Mouse (Mus musculus) gonadal fat pad, adult 2 months (tissue): ENCODE results near the gene Rnf111. TPM values are rescaled to one million over a fixed set of nuclear protein-coding genes. Genes with fewer than 3 reads are reported as not detected.
"Not testable (repeated sequence)": the region's sequence is repeated elsewhere in the genome, so short reads cannot be mapped to it uniquely, and the experiment has no call there.

Experiments used
- DNase-seq: peaks from one replicate; pipeline ENCODE4 v3.0.0-alpha.2; 2012; ENCODE audit warnings: low read depth
- polyA plus RNA-seq: library from polyadenylated mRNA; depleted of rRNA; stranded (reverse); fragments of >200 nt; gene quantifications from 2 replicates; pipeline ENCODE4 v1.2.3, GENCODE M21; 2012

Gene Rnf111
- polyA plus RNA-seq, 1 experiment, result 31.7 TPM

- DNase-seq, result no peak
Observed at GRCm38 (mm10) chr9:70496990-70497389, 6.5 kb downstream of the Rnf111 start.

GRCm38 (mm10) chr9:70493038-70493437 is 10.5 kb downstream of the Rnf111 start:
- DNase-seq, result no peak

- DNase-seq, result no peak
Observed at GRCm38 (mm10) chr9:70491176-70491575, 12.3 kb downstream of the Rnf111 start.

- no peak for DNase-seq
Observed at GRCm38 (mm10) chr9:70487401-70487800, 16.1 kb downstream of the Rnf111 start.

GRCm38 (mm10) chr9:70485840-70486239 is 17.7 kb downstream of the Rnf111 start:
- no peak for DNase-seq

- DNase-seq, result no peak
Observed at GRCm38 (mm10) chr9:70483495-70483894, 20.0 kb downstream of the Rnf111 start.

GRCm38 (mm10) chr9:70481872-70482271 is 21.7 kb downstream of the Rnf111 start:
- DNase-seq, result no peak

- DNase-seq, result no peak
Observed at GRCm38 (mm10) chr9:70477229-70477628, 26.3 kb downstream of the Rnf111 start.

- DNase-seq, result no peak
Observed at GRCm38 (mm10) chr9:70475777-70476270, 27.7 kb downstream of the Rnf111 start.

- no peak for DNase-seq
Observed at GRCm38 (mm10) chr9:70473400-70473799, 30.1 kb downstream of the Rnf111 start.

- DNase-seq, result not testable (repeated sequence)
Observed at GRCm38 (mm10) chr9:70463091-70463490, 40.4 kb downstream of the Rnf111 start.

GRCm38 (mm10) chr9:70452371-70452770 is 51.2 kb downstream of the Rnf111 start:
- no peak for DNase-seq

GRCm38 (mm10) chr9:70449072-70449471 is 54.5 kb downstream of the Rnf111 start:
- DNase-seq, result no peak

GRCm38 (mm10) chr9:70439959-70440358 is 63.6 kb downstream of the Rnf111 start:
- no peak for DNase-seq

- no peak for DNase-seq
Observed at GRCm38 (mm10) chr9:70422661-70423060, 80.9 kb downstream of the Rnf111 start.

- peak; percentile 45 for DNase-seq
Observed at GRCm38 (mm10) chr9:70421257-70422056, 82.1 kb downstream of the Rnf111 start, which contains the start of gene Ccnb2. Ccnb2 (minus strand) TSS chr9:70421547.

- DNase-seq, result no peak
Observed at GRCm38 (mm10) chr9:70416412-70416811, 87.1 kb downstream of the Rnf111 start.

- DNase-seq, result no peak
Observed at GRCm38 (mm10) chr9:70413038-70413437, 90.5 kb downstream of the Rnf111 start.

GRCm38 (mm10) chr9:70410668-70411067 is 92.9 kb downstream of the Rnf111 start:
- no peak for DNase-seq

GRCm38 (mm10) chr9:70409743-70410142 is 93.8 kb downstream of the Rnf111 start:
- no peak for DNase-seq

- DNase-seq, result no peak
Observed at GRCm38 (mm10) chr9:70408791-70409190, 94.7 kb downstream of the Rnf111 start.

- DNase-seq, result no peak
Observed at GRCm38 (mm10) chr9:70406596-70406995, 96.9 kb downstream of the Rnf111 start.

- no peak for DNase-seq
Observed at GRCm38 (mm10) chr9:70401937-70402539, 101.5 kb downstream of the Rnf111 start.
